Mouse (Mus musculus): ENCODE results near the gene Prdm10. TPM values are rescaled to one million over a fixed set of nuclear protein-coding genes. Genes with fewer than 3 reads are reported as not detected.
A peak's percentile ranks its signal among the peaks of the same experiment; 100 is the strongest.

Gene Prdm10
- total RNA-seq (2014; rRNA removed) (13.2 and 16.0 TPM in 2 replicates), polyA plus RNA-seq (2015; fragmentation: Nextera tagmentation; extraction: Ambion mirVana) (3.4 and 5.1 TPM in 2 replicates)

DNA sequence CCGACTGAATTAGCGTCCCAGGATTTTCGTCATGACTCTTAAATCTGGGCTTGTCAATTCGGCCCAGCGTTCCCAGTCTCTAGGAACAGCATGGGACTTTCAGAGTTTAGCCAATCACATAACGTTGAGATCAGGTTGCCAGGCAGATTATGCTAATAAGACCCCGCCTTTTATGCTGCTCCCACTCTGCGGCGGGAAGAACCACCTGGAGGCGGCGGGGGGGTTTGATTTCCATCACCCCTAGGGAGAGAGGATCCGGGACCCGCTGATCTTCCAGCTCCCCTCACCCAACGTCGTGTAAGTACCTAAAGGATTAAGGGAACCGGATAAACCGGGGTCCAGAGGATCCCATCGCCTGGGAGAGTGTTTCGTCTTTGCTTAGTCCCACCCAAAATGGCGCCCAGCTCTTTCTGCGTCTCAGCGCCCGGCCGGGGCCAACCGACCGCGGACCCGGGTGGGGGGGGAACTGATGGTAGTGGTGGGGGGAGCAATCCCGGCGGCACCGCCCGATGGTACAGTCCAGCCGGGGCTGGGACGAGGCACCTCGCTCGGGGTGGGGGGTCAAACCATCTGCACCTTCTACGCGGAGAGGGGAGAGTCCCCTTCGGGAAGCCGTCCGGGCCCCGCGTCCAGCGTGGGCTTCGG is at the start of gene Prdm10:
TSS of gene Prdm10 (plus strand) at position 173 of the 645 bp plus-strand sequence.
- WGBS, result 1% methylated on average over 36 of the region's 45 CpGs
- DNase-seq (peak; percentile 99), ATAC-seq (peak; percentile 91)
- H3K4me2 ChIP-seq (ENCODE audit: low read depth), result peak within 1 kb of the TSS; percentile 78
- H3K9ac ChIP-seq, result peak within 1 kb of the TSS; percentile 97
- H3K4me3 ChIP-seq (ENCODE audit: low read depth, low read length), result peak within 1 kb of the TSS; percentile 79
- TF ChIP-seq CTCF (IDR thresholded peaks at IDR 0.05; ENCODE audit: low read depth), result no peak
- H3K27me3 ChIP-seq (ENCODE audit: insufficient read depth, low read length), result no peaks in the 10 kb centered on the region
- peak within 1 kb of the TSS; percentile 98 for H3K27ac ChIP-seq (ENCODE audit: low read depth, low read length)
- H3K4me1 ChIP-seq (ENCODE audit: insufficient read depth), result peaks cover 12% of the 10 kb centered on the region; the same call in 1 of the 2 replicates
- no peaks in the 10 kb centered on the region for H3K9me3 ChIP-seq (ENCODE audit: low read length)
- H3K36me3 ChIP-seq (ENCODE audit: insufficient read depth), result 0 out of 2 replicates have a peak, but pooled peaks cover 3% of the 10 kb centered on the region

DNA sequence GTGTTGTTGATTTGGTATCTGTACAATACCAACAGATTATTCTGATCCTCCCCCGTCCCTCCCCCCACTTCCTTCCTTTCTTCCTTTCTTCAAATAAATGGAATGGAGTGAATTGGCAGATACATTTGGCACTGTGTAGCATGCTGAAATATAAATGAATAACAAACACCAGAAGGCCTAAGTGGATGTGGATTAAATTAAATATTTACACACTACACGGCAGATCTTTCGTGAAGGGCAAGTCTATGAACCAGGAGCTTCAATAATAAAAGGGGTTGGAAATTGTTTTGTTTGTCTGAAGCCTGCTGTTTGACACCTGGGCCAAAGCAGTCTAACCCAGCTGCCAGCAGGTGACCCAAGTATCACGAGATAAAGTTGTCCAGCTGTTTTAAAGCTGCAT is 45.3 kb upstream of the Prdm10 start:
- no peaks in the 10 kb centered on the region for H3K36me3 ChIP-seq (ENCODE audit: insufficient read depth)
- H3K4me3 ChIP-seq (ENCODE audit: low read depth, low read length), result no peak overlapping the region
- no peak for DNase-seq
- 39% methylated on average over 4 of the region's 4 CpGs for WGBS
- no peak overlapping the region for H3K27ac ChIP-seq (ENCODE audit: low read depth, low read length)
- no peak for ATAC-seq
- no peak overlapping the region for H3K4me2 ChIP-seq (ENCODE audit: low read depth)
- no peaks in the 10 kb centered on the region for H3K4me1 ChIP-seq (ENCODE audit: insufficient read depth)
- H3K9me3 ChIP-seq (ENCODE audit: low read length), result no peaks in the 10 kb centered on the region
- no peak overlapping the region for H3K9ac ChIP-seq
- H3K27me3 ChIP-seq (ENCODE audit: insufficient read depth, low read length), result no peaks in the 10 kb centered on the region
- no peak for TF ChIP-seq CTCF (IDR thresholded peaks at IDR 0.05; ENCODE audit: low read depth)

DNA sequence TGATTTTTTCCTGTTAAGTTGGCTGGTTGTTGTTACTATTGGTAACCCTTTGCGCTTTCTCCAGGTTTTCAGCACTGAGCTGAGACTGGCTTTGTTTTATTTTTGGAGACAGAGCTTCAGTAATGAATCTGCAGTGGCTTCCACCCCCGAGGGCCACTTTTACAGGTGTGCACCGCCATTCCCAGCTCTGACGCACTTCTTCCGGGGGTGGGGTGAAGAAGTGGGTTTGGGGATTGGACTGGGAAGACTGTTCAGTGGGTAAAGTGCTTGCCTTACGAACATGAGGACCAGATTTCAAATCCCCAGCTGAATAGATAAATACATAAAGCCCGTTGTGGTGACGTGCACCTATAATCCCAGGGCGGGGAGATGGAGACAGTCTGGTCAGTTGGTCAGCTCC is 44.8 kb upstream of the Prdm10 start:
- H3K9ac ChIP-seq, result no peak overlapping the region
- no peak overlapping the region for H3K4me3 ChIP-seq (ENCODE audit: low read depth, low read length)
- DNase-seq (peak; percentile 16), ATAC-seq (peak; percentile 53)
- H3K27me3 ChIP-seq (ENCODE audit: insufficient read depth, low read length), result no peaks in the 10 kb centered on the region
- no peak for TF ChIP-seq CTCF (IDR thresholded peaks at IDR 0.05; ENCODE audit: low read depth)
- no peak overlapping the region for H3K4me2 ChIP-seq (ENCODE audit: low read depth)
- no peaks in the 10 kb centered on the region for H3K4me1 ChIP-seq (ENCODE audit: insufficient read depth)
- H3K9me3 ChIP-seq (ENCODE audit: low read length), result no peaks in the 10 kb centered on the region
- no peak overlapping the region for H3K27ac ChIP-seq (ENCODE audit: low read depth, low read length)
- no peaks in the 10 kb centered on the region for H3K36me3 ChIP-seq (ENCODE audit: insufficient read depth)
- 80% methylated on average over 9 of the region's 9 CpGs for WGBS

DNA sequence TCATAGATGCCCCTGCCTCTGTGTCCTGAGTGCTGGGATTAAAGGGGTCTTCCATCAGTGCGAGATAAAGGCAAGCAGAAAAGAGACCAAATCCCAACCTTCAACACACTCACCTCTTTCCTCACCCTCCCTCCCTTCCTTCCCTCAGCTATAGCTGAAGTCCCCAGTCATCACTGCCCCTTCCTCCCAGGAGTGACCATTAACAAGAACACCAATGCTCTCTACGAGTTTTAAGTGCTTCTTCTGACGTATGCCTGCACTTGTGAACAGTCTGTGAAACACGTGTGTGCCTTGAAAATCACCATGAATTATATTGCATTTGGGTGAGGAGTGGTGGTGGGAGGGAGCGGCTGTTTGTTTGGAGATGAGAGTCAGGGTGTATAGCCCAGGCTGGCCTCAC is 44.3 kb upstream of the Prdm10 start:
- Histone ChIP-seq H3K4me2 (ENCODE audit: low read depth) (no peak overlapping the region), H3K9me3 (ENCODE audit: low read length) (no peaks in the 10 kb centered on the region), H3K4me3 (ENCODE audit: low read depth, low read length) (no peak overlapping the region), H3K27ac (ENCODE audit: low read depth, low read length) (no peak overlapping the region), H3K27me3 (ENCODE audit: insufficient read depth, low read length) (no peaks in the 10 kb centered on the region), H3K36me3 (ENCODE audit: insufficient read depth) (no peaks in the 10 kb centered on the region), H3K9ac (no peak overlapping the region), H3K4me1 (ENCODE audit: insufficient read depth) (no peaks in the 10 kb centered on the region)
- TF ChIP-seq CTCF (IDR thresholded peaks at IDR 0.05; ENCODE audit: low read depth), result no peak
- ATAC-seq (no peak), DNase-seq (no peak)
- 77% methylated on average over 5 of the region's 5 CpGs for WGBS

DNA sequence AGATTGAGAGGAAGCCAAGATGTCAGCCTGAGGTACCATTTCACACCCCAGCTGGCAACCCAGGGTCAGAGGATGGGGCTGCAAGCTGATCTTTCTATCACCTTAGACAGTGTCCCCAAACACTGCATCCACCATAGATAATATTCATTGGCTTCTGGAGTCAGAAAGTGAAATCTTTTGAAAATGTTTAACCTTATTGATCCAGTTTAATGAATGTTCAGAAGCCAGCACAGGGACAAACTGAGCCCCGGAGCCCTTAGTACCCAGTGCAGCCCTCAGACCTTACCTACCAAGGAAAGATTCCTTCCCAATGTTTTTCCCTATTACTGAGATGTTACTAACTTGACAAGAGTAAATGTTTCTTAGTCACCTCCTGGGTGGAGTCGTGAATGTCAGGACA is 41.8 kb upstream of the Prdm10 start:
- Histone ChIP-seq H3K4me1 (ENCODE audit: insufficient read depth) (no peaks in the 10 kb centered on the region), H3K36me3 (ENCODE audit: insufficient read depth) (no peaks in the 10 kb centered on the region), H3K27me3 (ENCODE audit: insufficient read depth, low read length) (no peaks in the 10 kb centered on the region), H3K4me3 (ENCODE audit: low read depth, low read length) (no peak overlapping the region), H3K9me3 (ENCODE audit: low read length) (no peaks in the 10 kb centered on the region), H3K4me2 (ENCODE audit: low read depth) (no peak overlapping the region), H3K9ac (no peak overlapping the region), H3K27ac (ENCODE audit: low read depth, low read length) (no peak overlapping the region)
- no peak for TF ChIP-seq CTCF (IDR thresholded peaks at IDR 0.05; ENCODE audit: low read depth)
- DNase-seq, result no peak
- no peak for ATAC-seq
- WGBS, result 93% methylated on average over 2 of the region's 2 CpGs

DNA sequence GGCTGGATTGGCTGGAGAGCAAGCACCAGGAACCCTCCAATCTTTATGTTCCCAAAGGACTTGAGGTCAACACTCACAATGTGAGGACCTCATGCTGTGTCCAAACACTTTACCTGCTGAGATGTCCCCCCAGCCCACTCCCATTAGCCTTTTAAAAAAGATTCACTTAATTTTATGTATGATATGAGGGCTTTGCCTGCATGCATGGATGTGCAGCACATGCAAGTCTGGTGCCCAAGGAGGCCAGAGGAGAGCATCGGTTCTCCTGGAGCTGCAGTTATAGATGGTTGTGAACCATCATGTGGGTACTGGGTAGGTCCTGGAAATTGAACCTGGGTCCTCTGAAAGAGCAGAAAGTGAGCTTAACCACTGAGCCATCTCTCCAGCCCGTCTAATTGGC is 40.8 kb upstream of the Prdm10 start:
- no peak overlapping the region for H3K4me3 ChIP-seq (ENCODE audit: low read depth, low read length)
- H3K27me3 ChIP-seq (ENCODE audit: insufficient read depth, low read length), result no peaks in the 10 kb centered on the region
- 90% methylated on average over 2 of the region's 2 CpGs for WGBS
- H3K9ac ChIP-seq, result no peak overlapping the region
- H3K4me1 ChIP-seq (ENCODE audit: insufficient read depth), result no peaks in the 10 kb centered on the region
- no peak for ATAC-seq
- DNase-seq, result no peak
- TF ChIP-seq CTCF (IDR thresholded peaks at IDR 0.05; ENCODE audit: low read depth), result no peak
- H3K9me3 ChIP-seq (ENCODE audit: low read length), result no peaks in the 10 kb centered on the region
- H3K4me2 ChIP-seq (ENCODE audit: low read depth), result no peak overlapping the region
- H3K36me3 ChIP-seq (ENCODE audit: insufficient read depth), result no peaks in the 10 kb centered on the region
- no peak overlapping the region for H3K27ac ChIP-seq (ENCODE audit: low read depth, low read length)

DNA sequence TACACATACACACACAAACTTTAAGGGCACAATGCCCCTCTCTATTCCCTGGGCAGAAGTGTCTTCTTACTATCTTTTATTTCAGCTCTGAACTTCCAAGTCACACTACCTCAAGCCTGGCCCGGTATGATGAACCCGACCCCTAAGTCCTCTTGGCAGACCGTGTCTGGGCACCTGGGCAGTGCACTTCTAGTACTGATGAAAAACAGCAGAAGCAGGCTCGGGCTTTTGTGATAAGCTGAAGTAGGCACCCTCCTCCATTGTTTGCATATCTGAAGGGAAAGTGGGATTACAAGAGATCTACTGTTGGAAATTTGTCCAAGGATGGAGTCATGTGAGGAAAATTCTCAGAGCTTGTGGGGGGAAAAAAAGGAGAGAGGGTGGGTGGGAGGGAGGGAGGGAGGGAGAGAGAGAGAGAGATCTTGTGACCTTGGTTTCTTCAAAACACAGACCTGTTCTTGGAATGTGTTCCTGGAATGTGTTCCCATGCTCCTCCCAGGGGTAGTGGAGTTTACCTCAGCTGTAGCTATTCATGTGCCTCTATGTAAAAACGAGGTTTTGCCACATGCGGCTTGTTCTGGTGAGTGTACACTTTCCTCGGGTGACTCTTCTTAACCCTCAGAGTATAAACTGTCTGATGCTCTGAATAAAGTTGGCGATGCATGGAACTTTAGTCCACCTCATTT is 39.7 kb upstream of the Prdm10 start:
- WGBS, result 86% methylated on average over 8 of the region's 8 CpGs
- H3K4me3 ChIP-seq (ENCODE audit: low read depth, low read length), result no peak overlapping the region

More for the DNA sequence above, 39.7 kb upstream of the Prdm10 start:
- ATAC-seq, result no peak
- Histone ChIP-seq H3K27ac (ENCODE audit: low read depth, low read length) (no peak overlapping the region), H3K36me3 (ENCODE audit: insufficient read depth) (no peaks in the 10 kb centered on the region), H3K4me2 (ENCODE audit: low read depth) (no peak overlapping the region), H3K4me1 (ENCODE audit: insufficient read depth) (no peaks in the 10 kb centered on the region), H3K9me3 (ENCODE audit: low read length) (no peaks in the 10 kb centered on the region), H3K27me3 (ENCODE audit: insufficient read depth, low read length) (no peaks in the 10 kb centered on the region), H3K9ac (no peak overlapping the region)
- no peak for TF ChIP-seq CTCF (IDR thresholded peaks at IDR 0.05; ENCODE audit: low read depth)
- DNase-seq, result no peak
